Mouse (Mus musculus) neural tube, embryonic 13.5 days (tissue): Measurements from ENCODE around the gene Rreb1. TPM values are rescaled to one million over a fixed set of nuclear protein-coding genes. Genes with fewer than 3 reads are reported as not detected.

Source experiments
- ATAC-seq: fragments of 200-750 bp; cut with Nextera tagmentation; 2 replicates; pipeline ENCODE4 v1.8.0; 2017; ENCODE audit warnings: low read depth, mild to moderate bottlenecking, moderate TSS enrichment, moderate library complexity
- H3K27ac ChIP-seq: fragments of 300-500 bp; sonication (generic); replicated peaks from 2 replicates; pipeline ENCODE4 v1.5.1; 2015; ENCODE audit warnings: moderate library complexity, mild to moderate bottlenecking, inconsistent platforms
- H3K27me3 ChIP-seq: fragments of 300-500 bp; sonication (generic); 2 replicates; pipeline ENCODE4 v1.6.1; 2015; ENCODE audit warnings: mild to moderate bottlenecking, inconsistent platforms
- H3K36me3 ChIP-seq: fragments of 300-500 bp; sonication (generic); 2 replicates; pipeline ENCODE4 v1.6.1; 2015; ENCODE audit warnings: mild to moderate bottlenecking, inconsistent platforms
- H3K4me1 ChIP-seq: fragments of 300-500 bp; sonication (generic); replicated peaks from 2 replicates; pipeline ENCODE4 v1.6.1; 2015; ENCODE audit warnings: inconsistent platforms
- H3K4me2 ChIP-seq: fragments of 300-500 bp; sonication (generic); 2 replicates; pipeline ENCODE4 v1.6.1; 2015; ENCODE audit warnings: inconsistent platforms, mild to moderate bottlenecking, moderate library complexity
- H3K4me3 ChIP-seq: fragments of 300-500 bp; sonication (generic); 2 replicates; pipeline ENCODE4 v1.5.1; 2015; ENCODE audit warnings: mild to moderate bottlenecking, inconsistent platforms
- H3K9ac ChIP-seq: fragments of 300-500 bp; sonication (generic); 2 replicates; pipeline ENCODE4 v1.6.1; 2015; ENCODE audit warnings: moderate library complexity, mild to moderate bottlenecking, inconsistent platforms
- H3K9me3 ChIP-seq: fragments of 300-500 bp; sonication (generic); 2 replicates; pipeline ENCODE4 v1.6.1; 2016; ENCODE audit warnings: inconsistent platforms
- WGBS: fragments of 180-500 bp; shearing (Covaris S2); methylation state at CpG from one replicate; pipeline ENCODE4 v1.1.7; 2015; 5-methylcytosine and 5-hydroxymethylcytosine counted together
- polyA plus RNA-seq: library from polyadenylated mRNA; unstranded; fragments of >200 nt; fragmentation: Nextera tagmentation; extraction: Ambion mirVana; gene quantifications from 2 replicates; pipeline ENCODE4 v1.2.1, GENCODE M21; 2015

Rreb1 gene
- polyA plus RNA-seq, 1 experiment from 2014 or later: 2.7 TPM

DNA sequence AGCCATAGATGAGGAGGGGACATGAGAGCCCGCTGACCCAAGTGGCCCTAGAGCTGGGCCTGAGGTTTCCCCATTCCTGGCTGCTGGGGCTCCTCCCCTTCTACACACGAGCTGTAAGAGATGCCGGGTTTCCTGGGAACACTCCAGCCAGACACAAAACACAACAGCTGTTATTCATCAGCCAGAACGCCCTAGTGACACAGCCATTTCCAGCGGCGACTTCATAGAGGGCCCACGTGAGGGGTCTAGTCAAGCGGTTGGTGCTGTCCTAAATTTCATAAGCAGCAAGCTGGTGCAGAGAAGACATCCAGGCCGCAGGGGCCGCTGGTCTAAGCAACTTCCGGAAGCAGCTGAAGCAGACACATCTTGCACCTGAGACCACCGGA is 188.8 kb downstream of the Rreb1 start:
- H3K4me1 ChIP-seq: peaks cover 35% of the 10 kb centered on the region
- H3K9ac ChIP-seq: peak overlapping the region; percentile 28; the same call in 1 of the 2 replicates
- no peaks in the 10 kb centered on the region for H3K36me3 ChIP-seq
- H3K4me3 ChIP-seq: no peak overlapping the region
- H3K9me3 ChIP-seq: no peaks in the 10 kb centered on the region
- WGBS: 45% methylated on average over 12 of the region's 12 CpGs
- H3K4me2 ChIP-seq: no peak overlapping the region
- 0 out of 2 replicates have a peak overlapping the region, but pooled peaks have one; percentile 33 for H3K27ac ChIP-seq
- H3K27me3 ChIP-seq: peaks cover 20% of the 10 kb centered on the region
- ATAC-seq: no peak

DNA sequence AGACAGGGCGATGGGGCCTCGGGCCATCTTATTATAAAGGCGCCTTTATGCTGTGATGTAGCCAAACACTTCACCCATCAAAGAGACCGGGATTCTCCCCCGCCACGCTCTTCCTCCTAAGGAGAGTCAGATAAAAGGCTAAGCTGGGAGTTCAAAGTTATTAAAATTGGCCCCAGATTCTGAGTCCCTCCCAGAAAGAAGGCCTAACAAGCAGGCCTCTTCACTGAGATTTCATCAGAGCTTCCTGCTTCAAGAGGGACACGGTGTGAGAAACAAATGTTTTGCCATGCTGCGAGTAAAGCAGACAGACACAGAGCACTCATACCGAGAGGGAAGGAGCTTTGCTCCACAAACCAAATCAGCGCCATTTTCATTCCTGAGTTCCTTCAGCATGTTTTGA is 189.4 kb downstream of the Rreb1 start:
- no peak overlapping the region for H3K4me2 ChIP-seq
- no peak overlapping the region for H3K4me3 ChIP-seq
- peak overlapping the region; percentile 28; the same call in 1 of the 2 replicates for H3K9ac ChIP-seq
- H3K4me1 ChIP-seq: peaks cover 35% of the 10 kb centered on the region
- no peak for ATAC-seq
- H3K27ac ChIP-seq: 0 out of 2 replicates have a peak overlapping the region, but pooled peaks have one; percentile 33
- H3K27me3 ChIP-seq: peaks cover 20% of the 10 kb centered on the region
- H3K36me3 ChIP-seq: 0 out of 2 replicates have a peak, but pooled peaks cover 4% of the 10 kb centered on the region
- no peaks in the 10 kb centered on the region for H3K9me3 ChIP-seq
- 59% methylated on average over 10 of the region's 10 CpGs for WGBS

DNA sequence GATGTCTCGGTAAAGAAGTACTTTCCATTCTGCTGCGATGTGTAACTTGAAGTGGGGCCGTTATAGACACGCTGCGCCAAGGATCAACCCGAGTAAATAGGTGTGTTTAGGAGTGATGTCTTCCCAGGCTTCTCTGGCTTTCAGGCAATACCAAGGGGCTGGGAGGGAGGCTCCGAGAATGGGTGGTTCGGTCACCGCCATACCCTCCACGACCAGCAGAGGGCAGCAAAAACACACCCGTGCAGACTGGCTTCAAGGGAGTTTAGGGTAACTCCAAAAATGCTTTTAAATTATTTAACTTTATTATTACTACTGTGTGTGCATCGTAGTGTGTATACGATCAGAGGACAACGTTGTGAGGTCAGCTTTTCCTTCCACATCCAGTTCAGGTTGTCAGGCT is 191.1 kb downstream of the Rreb1 start:
- Histone ChIP-seq H3K27ac (no peak overlapping the region), H3K9ac (no peak overlapping the region), H3K4me1 (peaks cover 24% of the 10 kb centered on the region), H3K36me3 (0 out of 2 replicates have a peak, but pooled peaks cover 7% of the 10 kb centered on the region), H3K4me3 (no peak overlapping the region), H3K9me3 (no peaks in the 10 kb centered on the region), H3K4me2 (peak overlapping the region; percentile 46), H3K27me3 (peaks cover 15% of the 10 kb centered on the region; the same call in 1 of the 2 replicates)
- peak; percentile 50; the same call in 1 of the 2 replicates for ATAC-seq
- 6% methylated on average over 14 of the region's 14 CpGs for WGBS

DNA sequence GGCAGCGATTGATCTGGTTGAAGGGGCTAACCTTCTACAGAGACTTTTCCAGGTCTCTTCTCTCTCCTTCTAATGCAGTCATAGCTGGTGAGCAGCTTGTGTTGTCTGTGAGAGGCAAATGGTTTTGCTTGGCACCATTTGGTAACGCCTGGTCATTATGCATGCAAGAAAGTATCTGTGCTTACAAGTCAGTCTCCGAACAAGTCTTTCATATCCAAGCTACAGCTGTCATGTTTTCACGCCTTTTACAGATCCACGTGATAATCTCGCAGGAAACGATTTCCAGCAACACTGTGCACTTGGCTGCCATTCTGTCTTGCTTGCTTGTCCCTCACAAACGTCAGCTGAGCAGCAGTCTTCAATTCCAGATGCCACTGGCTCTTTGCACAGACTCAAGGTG is 191.8 kb downstream of the Rreb1 start:
- H3K9ac ChIP-seq: no peak overlapping the region
- no peak for ATAC-seq
- no peaks in the 10 kb centered on the region for H3K9me3 ChIP-seq
- 0 out of 2 replicates have a peak, but pooled peaks cover 7% of the 10 kb centered on the region for H3K36me3 ChIP-seq
- H3K27me3 ChIP-seq: peaks cover 9% of the 10 kb centered on the region; the same call in 1 of the 2 replicates
- H3K27ac ChIP-seq: no peak overlapping the region
- H3K4me1 ChIP-seq: peaks cover 20% of the 10 kb centered on the region
- no peak overlapping the region for H3K4me3 ChIP-seq
- H3K4me2 ChIP-seq: no peak overlapping the region
- 75% methylated on average over 8 of the region's 8 CpGs for WGBS

DNA sequence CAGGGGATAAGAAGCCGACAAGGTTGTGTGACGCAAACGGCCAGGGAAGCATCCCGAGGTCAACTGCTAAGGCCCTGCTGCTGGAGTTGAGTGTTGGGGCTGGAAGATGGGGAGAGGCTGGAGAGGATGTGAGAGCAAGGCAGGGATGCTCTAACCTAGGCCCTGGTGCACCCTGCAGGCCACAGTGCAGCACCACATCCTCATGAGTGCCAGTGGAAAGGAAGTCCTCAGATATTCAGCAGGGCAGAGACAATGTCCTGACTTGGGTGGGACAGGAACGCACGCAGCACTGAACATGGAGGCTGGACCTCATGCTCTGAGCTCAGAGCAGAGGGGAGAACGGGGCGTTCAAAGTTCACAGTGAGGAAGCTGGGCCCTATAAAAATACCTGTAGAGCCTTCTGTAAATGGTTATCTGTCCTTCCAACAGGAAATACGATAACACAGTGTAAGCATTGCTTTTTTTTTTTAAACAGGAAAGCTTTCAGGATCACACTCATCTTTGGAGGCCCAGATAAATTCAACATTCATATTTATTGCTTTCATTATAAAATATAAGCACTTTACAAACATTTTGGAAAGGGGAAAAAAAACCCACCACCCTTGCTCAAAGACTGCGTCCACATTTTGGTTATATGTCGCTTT is 192.8 kb downstream of the Rreb1 start:
- H3K27me3 ChIP-seq: 0 out of 2 replicates have a peak, but pooled peaks cover under 1% of the 10 kb centered on the region
- WGBS: 90% methylated on average over 11 of the region's 11 CpGs
- peaks cover 15% of the 10 kb centered on the region for H3K4me1 ChIP-seq
- H3K9me3 ChIP-seq: no peaks in the 10 kb centered on the region
- no peak overlapping the region for H3K4me2 ChIP-seq
- H3K9ac ChIP-seq: no peak overlapping the region
- no peak overlapping the region for H3K27ac ChIP-seq
- no peak for ATAC-seq
- H3K36me3 ChIP-seq: 0 out of 2 replicates have a peak, but pooled peaks cover 16% of the 10 kb centered on the region
- H3K4me3 ChIP-seq: no peak overlapping the region

DNA sequence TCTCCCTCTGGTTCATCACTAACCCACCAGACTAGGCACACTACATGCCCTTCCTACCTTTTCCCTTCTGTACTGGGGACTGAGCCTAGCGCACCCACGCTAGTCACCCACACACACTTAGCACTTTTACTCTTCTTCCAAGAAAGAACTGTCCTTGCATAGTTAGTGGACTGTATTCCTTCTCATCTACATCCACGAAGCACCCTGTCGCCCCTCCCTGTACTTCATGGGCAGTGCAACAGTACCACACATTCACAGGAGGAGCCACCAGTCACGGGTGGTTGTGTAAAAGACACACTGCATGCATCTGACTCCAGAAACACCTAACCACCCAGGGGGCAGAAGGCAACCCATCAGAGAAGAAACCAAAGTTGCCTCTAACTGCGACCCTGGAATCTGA is 195.8 kb downstream of the Rreb1 start:
- no peaks in the 10 kb centered on the region for H3K27me3 ChIP-seq
- no peaks in the 10 kb centered on the region for H3K9me3 ChIP-seq
- 91% methylated on average over 6 of the region's 6 CpGs for WGBS
- H3K4me3 ChIP-seq: no peak overlapping the region
- no peak overlapping the region for H3K9ac ChIP-seq
- no peak overlapping the region for H3K27ac ChIP-seq
- peaks cover 39% of the 10 kb centered on the region for H3K36me3 ChIP-seq
- ATAC-seq: no peak
- H3K4me2 ChIP-seq: no peak overlapping the region
- peaks cover 2% of the 10 kb centered on the region for H3K4me1 ChIP-seq

DNA sequence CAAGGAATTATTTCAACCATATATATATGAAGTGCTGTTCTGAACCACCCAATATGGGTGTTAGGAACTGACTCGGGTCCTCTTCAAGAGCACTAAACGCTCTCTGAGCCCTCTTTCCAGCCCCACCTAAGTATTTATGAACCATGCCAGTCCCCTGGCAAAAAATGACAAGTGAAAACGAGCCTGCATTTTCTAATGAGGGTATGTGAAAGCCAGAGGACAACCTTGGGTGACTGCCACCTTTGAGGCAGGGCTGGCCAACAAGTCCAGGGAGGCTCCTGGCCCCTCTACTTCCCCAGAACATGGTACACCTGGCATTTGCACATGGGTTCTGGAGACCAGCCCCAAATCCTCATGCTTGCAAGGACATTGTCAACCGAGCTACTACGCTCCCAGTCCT is 196.5 kb downstream of the Rreb1 start:
- Histone ChIP-seq H3K4me1 (no peaks in the 10 kb centered on the region), H3K4me2 (no peak overlapping the region), H3K27ac (no peak overlapping the region), H3K9ac (no peak overlapping the region), H3K9me3 (no peaks in the 10 kb centered on the region), H3K36me3 (peaks cover 46% of the 10 kb centered on the region), H3K27me3 (no peaks in the 10 kb centered on the region), H3K4me3 (no peak overlapping the region)
- ATAC-seq: no peak
- WGBS: 89% methylated on average over 5 of the region's 5 CpGs

DNA sequence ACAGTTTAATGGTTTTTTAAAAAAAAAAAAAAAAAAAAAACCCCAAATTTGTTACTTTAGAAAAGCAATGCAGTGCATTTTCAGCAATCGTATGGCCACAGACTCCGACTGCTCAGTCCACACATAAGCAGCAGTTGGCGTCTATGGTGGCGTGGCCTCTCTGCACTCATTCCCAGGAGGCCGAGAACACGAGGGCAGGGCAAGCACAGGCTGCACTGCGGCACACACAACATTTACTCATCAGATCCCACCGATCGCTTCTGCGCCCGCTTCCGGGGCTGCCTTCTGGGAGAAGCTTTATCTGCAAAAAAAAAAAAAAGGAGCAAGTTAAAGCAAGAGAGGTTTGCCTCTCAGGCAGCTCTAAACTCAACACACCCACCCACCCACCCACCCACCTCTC is 201.3 kb downstream of the Rreb1 start:
- no peak overlapping the region for H3K4me3 ChIP-seq
- no peaks in the 10 kb centered on the region for H3K9me3 ChIP-seq
- no peak overlapping the region for H3K27ac ChIP-seq
- no peak overlapping the region for H3K9ac ChIP-seq
- no peaks in the 10 kb centered on the region for H3K27me3 ChIP-seq
- ATAC-seq: no peak
- no peaks in the 10 kb centered on the region for H3K4me1 ChIP-seq
- H3K36me3 ChIP-seq: peaks cover 84% of the 10 kb centered on the region
- WGBS: 85% methylated on average over 12 of the region's 12 CpGs
- H3K4me2 ChIP-seq: no peak overlapping the region

DNA sequence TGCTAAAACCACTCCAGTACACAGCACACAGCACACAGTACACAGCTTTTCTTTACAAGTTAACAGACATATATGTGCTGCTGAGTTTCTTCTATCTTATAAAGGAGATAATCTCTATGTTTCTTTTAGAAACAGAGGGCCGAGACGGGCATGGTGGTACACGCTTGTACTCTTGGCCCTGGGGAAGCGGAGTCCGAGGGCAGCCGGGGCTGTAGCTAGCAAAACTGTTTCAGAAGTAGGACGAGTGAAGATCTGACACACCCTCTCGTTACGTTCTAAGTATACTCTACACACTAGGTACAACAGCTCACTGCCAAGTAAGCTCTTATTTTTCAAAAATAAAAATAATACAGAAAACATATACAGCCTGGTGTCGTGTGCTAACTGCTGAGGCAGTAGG is 202.1 kb downstream of the Rreb1 start:
- no peak overlapping the region for H3K27ac ChIP-seq
- no peaks in the 10 kb centered on the region for H3K4me1 ChIP-seq
- H3K9ac ChIP-seq: no peak overlapping the region
- no peaks in the 10 kb centered on the region for H3K27me3 ChIP-seq
- H3K4me3 ChIP-seq: no peak overlapping the region
- H3K4me2 ChIP-seq: no peak overlapping the region
- no peak for ATAC-seq
- 93% methylated on average over 10 of the region's 10 CpGs for whole genome bisulfite sequencing
- peaks cover 88% of the 10 kb centered on the region for H3K36me3 ChIP-seq
- no peaks in the 10 kb centered on the region for H3K9me3 ChIP-seq

DNA sequence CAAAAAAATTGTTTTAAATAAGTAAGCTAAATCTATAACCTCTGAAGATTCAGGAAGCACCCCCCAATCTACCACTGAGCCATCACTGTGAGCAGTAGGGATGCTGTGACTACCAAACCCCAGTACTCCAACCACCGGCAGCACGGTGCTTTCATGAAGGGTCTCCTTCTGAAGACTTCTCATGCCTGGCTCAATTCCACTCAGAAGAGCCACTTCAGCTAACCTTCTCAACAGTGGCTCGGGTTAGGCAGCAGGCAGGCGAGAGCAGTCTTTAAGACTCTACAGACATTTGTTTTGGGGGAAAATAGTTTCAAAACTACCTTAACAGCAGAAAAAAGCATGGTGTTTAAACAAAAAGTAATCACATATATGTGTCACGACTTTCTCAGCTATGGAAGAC is 202.9 kb downstream of the Rreb1 start:
- no peak overlapping the region for H3K9ac ChIP-seq
- H3K36me3 ChIP-seq: peaks cover 87% of the 10 kb centered on the region
- no peak overlapping the region for H3K4me2 ChIP-seq
- H3K27ac ChIP-seq: no peak overlapping the region
- no peak for ATAC-seq
- H3K4me3 ChIP-seq: no peak overlapping the region
- no peaks in the 10 kb centered on the region for H3K9me3 ChIP-seq
- H3K27me3 ChIP-seq: no peaks in the 10 kb centered on the region
- 90% methylated on average over 5 of the region's 5 CpGs for WGBS
- H3K4me1 ChIP-seq: no peaks in the 10 kb centered on the region

DNA sequence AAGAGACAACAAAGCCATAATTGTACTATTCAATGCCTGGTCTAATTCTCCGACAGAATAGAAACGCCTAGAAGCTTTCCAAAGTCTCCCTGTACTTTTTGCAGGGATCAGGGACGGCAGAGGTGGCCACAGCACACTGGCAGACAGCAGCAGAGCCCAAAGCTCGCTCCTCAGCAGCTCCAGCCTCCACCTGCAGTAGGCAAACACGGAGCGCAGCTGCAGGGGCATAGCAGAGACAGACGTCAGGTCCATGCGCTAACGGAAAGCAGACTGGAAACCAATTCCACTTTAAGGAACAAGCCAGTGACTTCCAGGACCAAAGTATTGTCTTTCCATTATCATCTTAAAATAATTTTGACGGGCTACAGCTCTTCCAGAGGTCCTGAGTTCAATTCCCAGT is 208.0 kb downstream of the Rreb1 start:
- Histone ChIP-seq H3K36me3 (peaks cover 94% of the 10 kb centered on the region), H3K27ac (no peak overlapping the region), H3K4me3 (no peak overlapping the region), H3K9ac (no peak overlapping the region), H3K4me1 (no peaks in the 10 kb centered on the region), H3K4me2 (no peak overlapping the region), H3K27me3 (no peaks in the 10 kb centered on the region), H3K9me3 (no peaks in the 10 kb centered on the region)
- WGBS: 82% methylated on average over 10 of the region's 10 CpGs
- no peak for ATAC-seq

DNA sequence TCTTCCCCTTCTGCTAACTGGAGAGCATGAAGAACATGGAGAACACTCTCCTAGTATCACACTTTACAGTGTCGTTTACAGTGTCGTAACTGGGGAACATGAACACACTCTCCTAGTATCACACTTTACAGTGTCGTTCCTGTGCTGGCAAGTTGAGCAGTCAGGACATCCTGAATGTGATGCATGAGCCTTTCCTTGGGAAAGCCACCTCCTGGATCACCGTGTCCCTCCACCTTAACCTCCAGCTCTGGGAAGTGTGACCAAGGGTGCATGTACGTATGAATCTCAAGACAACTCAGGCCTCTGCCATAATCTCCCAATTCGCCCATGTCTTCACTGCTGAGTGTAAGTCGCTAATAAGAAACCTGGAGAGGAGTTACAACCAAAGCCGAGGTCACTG is 211.5 kb downstream of the Rreb1 start:
- Histone ChIP-seq H3K36me3 (peaks cover 63% of the 10 kb centered on the region), H3K4me2 (no peak overlapping the region)
- WGBS: 94% methylated on average over 8 of the region's 8 CpGs

More for the DNA sequence above, 211.5 kb downstream of the Rreb1 start:
- H3K27me3 ChIP-seq: no peaks in the 10 kb centered on the region
- no peak overlapping the region for H3K9ac ChIP-seq
- no peaks in the 10 kb centered on the region for H3K9me3 ChIP-seq
- H3K4me1 ChIP-seq: peaks cover 17% of the 10 kb centered on the region
- no peak overlapping the region for H3K4me3 ChIP-seq
- ATAC-seq: no peak
- H3K27ac ChIP-seq: no peak overlapping the region
